Mouse (Mus musculus): ENCODE results near the gene Klf7.

Klf7 gene

GRCm38 (mm10) chr1:64020672-64021635 lies 101.1 kb downstream of the Klf7 start:
- DNase-seq (ENCODE audit: low spot score): peak; percentile 15

DNA sequence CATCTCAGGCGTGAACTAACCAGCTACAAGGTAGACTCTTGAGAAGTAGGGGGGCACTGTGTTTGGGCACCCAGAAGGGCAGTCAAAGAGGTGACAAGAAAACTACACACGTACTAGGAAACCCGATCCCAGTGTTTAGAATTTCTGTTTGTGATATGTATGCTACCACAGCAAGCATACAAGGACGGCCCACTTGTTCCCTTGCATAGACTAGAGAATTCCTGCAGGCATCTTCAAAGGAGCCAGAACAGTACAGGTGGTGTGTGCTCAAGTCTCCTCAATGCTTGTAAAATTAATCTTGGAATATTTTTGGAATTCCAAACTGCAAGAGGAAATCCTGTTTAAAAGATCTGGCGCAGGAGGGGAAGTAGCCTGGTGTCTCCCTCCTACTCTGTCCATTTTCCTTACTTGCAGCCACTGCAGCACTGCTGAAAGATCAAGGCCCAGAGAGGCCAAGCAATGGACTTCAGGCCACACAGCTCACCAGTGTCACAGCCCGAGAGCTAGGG lies 102.9 kb downstream of the Klf7 start:
- DNase-seq (ENCODE audit: low spot score): no peak

DNA sequence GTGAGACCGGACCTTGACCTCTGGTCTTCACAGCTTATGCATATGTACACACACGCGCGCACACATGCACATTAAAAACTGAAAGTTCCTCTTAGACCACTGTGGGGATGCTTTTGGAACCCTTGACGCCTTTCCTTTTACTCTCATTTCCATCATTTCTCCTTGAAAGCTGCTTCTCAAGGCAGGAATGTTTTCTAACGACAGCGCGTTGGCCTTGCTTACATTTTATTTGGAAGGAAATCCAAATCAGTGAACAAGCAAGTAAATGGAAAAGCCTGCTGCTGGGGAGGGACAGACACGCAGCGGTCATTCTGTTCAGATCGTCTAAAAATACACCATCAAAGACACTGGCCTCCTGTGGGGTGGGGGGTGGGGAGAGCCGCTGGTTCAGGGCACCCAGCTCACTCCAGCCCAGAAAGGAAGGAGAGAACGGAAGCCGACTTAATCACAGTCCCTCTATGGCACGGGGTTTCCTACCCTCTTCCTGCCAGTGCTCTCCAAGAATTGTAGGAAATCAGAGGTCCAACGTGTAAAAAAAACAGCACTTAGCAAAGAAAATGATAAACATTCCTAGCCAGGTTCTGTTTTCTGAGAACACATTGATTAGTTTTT lies 103.5 kb downstream of the Klf7 start:
- DNase-seq (ENCODE audit: low spot score): no peak

- no peak for DNase-seq (ENCODE audit: low spot score)
Measured at GRCm38 (mm10) chr1:64014091-64014490, 108.0 kb downstream of the Klf7 start.

- no peak for DNase-seq (ENCODE audit: low spot score)
Measured at GRCm38 (mm10) chr1:64008994-64009393, 113.1 kb downstream of the Klf7 start.

GRCm38 (mm10) chr1:64008031-64008430 lies 114.1 kb downstream of the Klf7 start:
- DNase-seq (ENCODE audit: low spot score): no peak

GRCm38 (mm10) chr1:64005194-64005593 lies 116.9 kb downstream of the Klf7 start:
- DNase-seq (ENCODE audit: low spot score): no peak

DNA sequence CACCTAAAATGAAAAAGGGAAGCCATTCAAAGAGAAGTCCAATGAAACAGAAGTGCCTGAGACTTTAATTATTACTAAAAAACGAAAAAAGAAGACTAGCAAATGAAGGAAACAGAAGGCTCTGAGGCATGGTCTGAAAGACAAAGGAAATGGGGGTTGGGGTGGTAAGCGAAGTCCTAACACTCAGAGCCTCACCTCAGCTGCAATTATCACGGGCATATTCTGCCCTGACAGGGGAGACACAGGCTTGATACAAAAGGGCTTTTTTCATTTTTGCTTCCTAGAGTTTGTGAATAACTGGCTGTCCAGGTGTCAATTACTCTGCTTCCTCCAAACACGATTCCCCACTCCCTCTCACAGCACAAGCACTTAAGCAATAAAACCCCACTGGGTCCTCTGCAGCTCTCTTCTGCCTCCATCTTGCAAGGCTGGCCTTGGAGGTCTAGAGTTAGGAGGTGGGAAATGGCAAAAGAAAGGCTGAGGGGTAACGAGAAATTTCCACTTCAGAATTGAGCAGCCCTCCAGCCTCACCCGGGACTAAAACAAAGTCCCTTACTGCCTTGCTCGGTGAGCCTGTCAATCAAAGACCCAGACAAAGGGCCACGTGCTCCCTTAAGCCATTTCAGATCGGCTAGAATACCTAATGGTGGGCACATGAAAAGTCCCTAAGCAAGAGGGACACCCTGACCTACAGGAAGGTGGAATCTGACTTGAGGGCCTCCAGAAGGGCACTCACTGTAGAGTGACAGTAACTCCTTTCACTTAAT lies 118.4 kb downstream of the Klf7 start:
- no peak for DNase-seq (ENCODE audit: low spot score)

- no peak for DNase-seq (ENCODE audit: low spot score)
Measured at GRCm38 (mm10) chr1:64002036-64002435, 120.0 kb downstream of the Klf7 start.

DNA sequence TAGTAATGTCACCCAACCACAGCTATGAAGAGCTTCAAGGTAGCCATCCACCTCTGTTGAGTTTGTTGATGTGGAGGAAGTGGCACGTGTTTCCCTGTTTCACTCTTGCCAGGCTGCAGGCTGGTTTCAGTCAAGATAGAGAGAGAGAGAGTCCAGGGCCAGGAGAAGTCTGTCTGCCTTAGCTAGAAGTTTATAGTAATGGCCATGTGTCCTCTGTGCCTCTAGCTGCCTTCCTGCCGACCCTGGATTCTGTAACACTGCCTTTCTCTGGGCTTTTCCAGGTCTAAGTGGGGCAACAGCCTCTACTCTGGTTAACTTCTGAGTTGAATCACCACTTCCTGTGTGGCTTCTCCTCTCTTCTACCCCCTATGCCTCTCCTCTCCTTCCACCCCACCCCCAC lies 121.5 kb downstream of the Klf7 start:
- DNase-seq (ENCODE audit: low spot score): no peak

DNA sequence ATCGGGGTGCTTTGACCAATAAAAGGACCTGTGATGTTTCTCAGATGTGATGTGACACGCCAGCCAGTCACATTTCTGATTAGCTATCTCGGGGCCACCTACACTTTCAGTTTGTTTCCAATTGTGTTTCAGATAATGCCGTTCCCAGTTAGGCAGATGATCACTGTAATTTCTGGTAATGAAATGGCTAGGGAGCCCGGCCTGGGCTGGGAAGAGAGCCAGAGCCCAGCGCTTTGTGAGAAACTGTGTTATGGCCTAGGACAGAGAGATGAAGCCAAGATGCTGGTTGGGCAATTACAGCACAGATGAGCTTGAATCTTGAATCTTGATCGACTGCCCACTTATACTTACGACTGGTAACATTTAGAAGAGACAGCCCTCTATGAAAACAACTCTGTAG lies 122.6 kb downstream of the Klf7 start:
- no peak for DNase-seq (ENCODE audit: low spot score)

DNA sequence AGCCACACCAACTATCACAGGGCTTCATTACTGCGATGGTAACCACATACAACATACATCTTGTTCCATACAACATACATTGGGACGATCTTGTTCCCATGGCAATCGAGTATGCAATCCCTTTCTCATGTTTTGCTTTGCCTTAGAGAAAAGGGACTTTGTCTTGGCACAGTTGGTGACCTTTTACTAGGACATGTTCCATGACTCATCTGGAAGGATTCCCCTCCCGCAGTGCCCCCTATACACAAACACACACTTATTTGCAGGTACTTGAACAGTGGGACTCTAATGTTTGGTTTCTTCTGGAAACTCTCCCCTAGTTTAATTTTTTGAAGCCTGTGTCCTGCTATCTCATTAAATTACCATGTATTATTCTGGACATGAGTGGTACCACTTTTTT lies 123.2 kb downstream of the Klf7 start:
- no peak for DNase-seq (ENCODE audit: low spot score)

- DNase-seq (ENCODE audit: low spot score): no peak
Measured at GRCm38 (mm10) chr1:63998139-63998538, 123.9 kb downstream of the Klf7 start.

GRCm38 (mm10) chr1:63995828-63996227 lies 126.3 kb downstream of the Klf7 start:
- no peak for DNase-seq (ENCODE audit: low spot score)

DNA sequence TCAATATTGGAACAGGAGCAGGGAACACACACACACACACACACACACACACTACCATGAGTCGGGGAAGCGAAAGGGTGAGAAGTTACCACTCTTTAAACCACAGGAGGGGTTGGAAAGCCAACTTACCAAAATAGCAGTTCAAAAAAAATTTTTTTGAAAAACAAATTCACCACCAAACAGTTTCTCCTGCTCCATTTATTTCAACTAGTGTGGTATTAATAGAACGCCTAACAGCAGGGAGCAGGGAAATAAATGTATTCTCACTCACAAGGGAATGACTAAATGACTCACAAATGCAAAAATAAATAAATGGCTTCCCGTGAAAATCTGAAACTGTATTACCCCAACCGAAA lies 127.0 kb downstream of the Klf7 start:
- DNase-seq (ENCODE audit: low spot score): no peak

- peak; percentile 23 for DNase-seq (ENCODE audit: low spot score)
Measured at GRCm38 (mm10) chr1:63994248-63995136, 127.6 kb downstream of the Klf7 start.

DNA sequence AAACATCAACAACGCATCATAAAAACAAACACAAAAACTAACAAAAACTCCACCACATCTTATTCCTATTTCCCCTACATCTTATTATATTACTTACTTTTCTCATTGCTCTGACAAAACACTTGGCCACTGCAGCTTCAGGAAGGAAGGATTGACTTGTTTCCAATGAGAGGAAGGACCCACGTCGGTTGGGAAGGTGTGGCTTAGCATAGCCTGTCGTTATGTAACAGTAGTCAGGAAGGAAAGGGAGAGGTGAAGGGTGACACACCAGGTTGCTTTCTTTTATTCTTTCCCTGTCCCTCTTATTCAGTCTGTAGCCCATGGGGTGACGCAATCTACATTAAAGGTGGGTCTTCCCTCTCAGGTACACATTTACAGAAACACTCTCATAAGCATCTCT lies 129.6 kb downstream of the Klf7 start:
- no peak for DNase-seq (ENCODE audit: low spot score)

DNA sequence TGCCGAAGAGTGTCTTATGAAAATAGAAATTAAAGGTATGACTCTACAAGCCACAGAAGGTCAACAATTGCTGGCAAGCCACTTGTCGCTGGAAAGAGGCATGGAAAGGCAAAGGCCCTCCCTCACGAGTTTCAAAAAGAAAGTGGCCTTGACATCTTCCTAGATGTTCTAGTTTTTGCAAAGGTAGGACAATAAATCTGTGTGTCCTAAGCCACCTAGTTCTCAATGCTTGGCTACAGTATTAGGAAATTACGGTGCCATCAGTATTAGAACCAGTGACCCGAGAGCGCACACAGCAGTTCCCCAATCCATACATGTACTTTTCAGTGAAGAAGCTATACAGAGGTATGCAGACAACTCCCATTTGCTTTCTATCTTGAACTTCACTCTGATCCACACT lies 131.7 kb downstream of the Klf7 start:
- no peak for DNase-seq (ENCODE audit: low spot score)

GRCm38 (mm10) chr1:63980733-63981132 lies 141.3 kb downstream of the Klf7 start:
- no peak for DNase-seq (ENCODE audit: low spot score)

Measured in testis, postnatal 14 days (tissue).